Mouse (Mus musculus): ENCODE data around the gene Hif3a.
"Not testable (repeated sequence)": the region's sequence is repeated elsewhere in the genome, so short reads cannot be mapped to it uniquely, and the experiment has no call there.

The Hif3a gene

DNA sequence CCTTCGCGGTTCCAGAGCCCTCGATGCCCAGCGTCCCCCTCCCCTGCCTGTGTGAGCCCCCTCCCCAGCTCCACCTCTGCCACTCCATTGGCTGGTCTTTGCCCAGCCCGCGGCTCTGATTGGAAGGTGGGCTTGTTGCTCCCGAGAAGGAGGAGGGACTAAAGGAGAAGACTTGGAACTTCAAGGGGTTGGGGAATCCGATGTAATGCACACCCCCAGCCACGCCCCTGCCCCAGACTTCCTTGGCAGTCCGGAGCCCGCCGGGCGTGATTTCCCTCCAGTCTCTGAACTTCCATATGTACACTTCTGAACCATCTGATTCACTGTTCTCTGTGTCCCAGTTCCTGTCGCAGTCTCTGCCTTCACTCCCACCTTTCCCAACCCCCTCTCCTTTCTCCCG is at the start of gene Hif3a:
Gene Hif3a (minus strand): TSS at position 39 of the 400 bp plus-strand sequence.
- DNase-seq, result peak; percentile 85 to 92

DNA sequence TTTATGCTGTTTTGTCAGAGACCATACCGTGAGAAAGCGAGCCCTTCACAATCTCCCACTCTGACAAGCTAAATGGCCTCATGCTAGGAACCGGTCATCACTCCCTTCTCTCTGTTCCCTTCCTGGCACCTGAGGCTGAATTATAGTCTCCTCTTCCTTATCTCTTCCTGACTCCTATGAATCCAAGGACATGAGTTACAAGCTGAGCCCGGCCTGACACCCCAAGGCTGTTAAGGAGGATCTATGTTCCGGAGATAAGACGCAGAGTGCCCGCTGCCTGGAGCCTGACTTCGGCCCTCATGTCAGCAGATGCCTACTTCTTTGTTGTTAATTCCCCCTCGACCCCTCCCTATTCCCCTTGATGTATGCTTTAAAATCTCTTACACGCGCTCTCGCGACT is 39.4 kb upstream of the Hif3a start:
- DNase-seq, result not testable (repeated sequence)

GRCm38 (mm10) chr7:17091280-17091679 is 29.1 kb upstream of the Hif3a start:
- DNase-seq, result no peak

DNA sequence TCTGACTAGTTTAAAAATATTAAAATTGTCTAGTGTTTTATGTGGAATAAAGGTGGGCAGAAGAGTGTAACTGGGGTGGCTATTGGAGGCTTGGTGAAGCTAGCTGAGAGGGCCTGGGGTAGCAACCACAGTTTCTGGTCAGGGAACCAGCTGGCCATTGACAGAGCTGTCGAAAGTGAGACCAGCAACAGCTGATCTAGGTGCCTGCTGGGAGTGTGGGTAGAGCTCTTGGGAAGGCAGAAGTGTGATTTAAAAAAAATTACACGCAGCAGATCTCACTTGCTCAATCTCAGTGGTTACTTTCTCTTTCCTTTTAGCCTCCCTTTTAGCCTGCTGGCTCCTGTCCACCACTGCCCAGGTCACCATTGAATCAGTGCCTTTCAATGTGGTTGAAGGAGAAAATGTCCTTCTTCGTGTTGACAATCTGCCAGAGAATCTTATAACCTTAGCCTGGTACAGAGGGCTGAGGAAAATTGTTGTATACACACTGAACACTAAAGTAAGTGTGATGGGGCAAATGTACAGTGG is 27.9 kb upstream of the Hif3a start:
- DNase-seq, result no peak

GRCm38 (mm10) chr7:17087731-17088130 is 25.5 kb upstream of the Hif3a start:
- DNase-seq, result no peak

DNA sequence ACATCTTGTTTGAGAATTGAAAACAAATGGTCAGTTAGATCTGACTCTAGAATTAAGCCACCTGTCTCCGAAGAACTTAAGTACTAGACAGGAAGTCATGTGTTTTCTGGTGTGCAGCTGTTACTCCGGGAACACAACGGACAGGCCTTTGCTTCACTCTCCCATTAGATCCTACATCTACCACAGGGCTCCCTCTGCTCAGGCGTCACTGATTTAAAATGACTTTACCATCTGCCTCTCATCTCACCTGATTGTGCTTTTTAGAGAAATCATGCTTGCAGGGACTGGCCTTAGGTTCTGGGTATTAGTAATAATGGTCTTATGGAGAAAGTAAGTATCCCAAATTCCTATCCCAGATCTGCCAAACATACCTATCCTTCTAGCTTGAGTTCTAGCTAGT is 20.5 kb upstream of the Hif3a start:
- no peak for DNase-seq

GRCm38 (mm10) chr7:17078076-17078654 is 15.9 kb upstream of the Hif3a start:
- DNase-seq, result no peak

- DNase-seq, result no peak
Observed at GRCm38 (mm10) chr7:17076542-17076941, 14.3 kb upstream of the Hif3a start.

DNA sequence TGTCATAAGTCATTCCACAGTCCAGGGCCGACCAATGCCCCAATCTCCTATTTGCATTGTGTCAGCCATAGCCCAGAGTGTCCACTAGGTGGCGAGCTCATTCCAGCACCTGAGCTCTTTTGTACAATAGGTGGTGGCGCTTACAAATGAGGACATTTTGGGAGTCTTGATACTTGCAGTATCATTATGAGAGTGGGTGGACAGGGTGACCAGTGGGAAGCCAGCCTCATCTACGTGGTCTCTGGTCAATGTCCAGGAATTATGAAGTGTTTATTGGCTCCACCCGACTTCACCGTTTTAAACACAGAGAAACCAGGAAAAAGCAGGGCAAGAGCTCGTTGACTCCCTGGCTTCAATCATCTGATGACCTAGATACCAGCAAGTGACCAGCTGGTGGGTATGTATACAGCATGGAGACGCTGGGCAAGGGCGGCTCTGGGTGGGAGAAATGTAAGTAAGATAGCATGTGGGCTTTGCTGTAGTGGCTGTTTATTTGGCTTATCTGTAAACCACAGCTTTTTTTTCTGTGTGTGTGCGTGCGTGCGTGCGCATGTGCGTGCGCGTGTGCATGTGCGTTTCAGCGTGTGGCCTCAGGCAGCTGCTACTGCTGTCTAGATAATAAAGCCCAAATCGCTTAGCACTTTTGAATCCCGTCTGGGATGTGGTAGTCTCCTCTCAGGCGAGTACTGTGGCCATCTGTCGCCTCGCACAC is 11.8 kb upstream of the Hif3a start, which contains the start of gene Psg16:
Gene Psg16 (plus strand): TSS at position 137 of the 712 bp plus-strand sequence.
- DNase-seq, result peak; percentile 40 to 53

DNA sequence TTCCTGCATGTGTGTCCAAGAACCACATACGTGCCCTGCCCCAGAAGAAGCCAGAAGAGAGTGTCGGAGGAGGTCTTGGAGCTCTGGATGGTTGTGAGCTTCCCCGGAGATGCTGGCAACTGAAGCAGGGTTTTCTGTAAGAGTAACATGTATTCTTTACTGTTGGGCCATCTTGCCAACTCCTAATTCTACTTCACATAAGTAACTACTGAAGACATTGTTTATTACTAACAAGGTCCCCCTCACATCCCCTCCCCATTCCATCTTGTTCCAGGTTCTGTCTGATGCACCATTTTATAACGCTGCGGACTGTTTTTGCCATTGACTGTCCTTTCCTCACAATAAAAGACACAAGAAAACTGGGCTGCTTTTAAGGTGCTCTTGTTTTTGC is 11.3 kb upstream of the Hif3a start:
- DNase-seq, result no peak

GRCm38 (mm10) chr7:17067651-17068050 is 5.4 kb upstream of the Hif3a start:
- not testable (repeated sequence) for DNase-seq

GRCm38 (mm10) chr7:17067000-17067399 is 4.8 kb upstream of the Hif3a start:
- no peak for DNase-seq

- peak; percentile 77 to 85 for DNase-seq
Observed at GRCm38 (mm10) chr7:17066412-17066811, 4.2 kb upstream of the Hif3a start.

GRCm38 (mm10) chr7:17065620-17066019 is 3.4 kb upstream of the Hif3a start:
- DNase-seq, result no peak

GRCm38 (mm10) chr7:17062845-17063244 is 618 bp upstream of the Hif3a start:
- peak; percentile 49 to 74 for DNase-seq

DNA sequence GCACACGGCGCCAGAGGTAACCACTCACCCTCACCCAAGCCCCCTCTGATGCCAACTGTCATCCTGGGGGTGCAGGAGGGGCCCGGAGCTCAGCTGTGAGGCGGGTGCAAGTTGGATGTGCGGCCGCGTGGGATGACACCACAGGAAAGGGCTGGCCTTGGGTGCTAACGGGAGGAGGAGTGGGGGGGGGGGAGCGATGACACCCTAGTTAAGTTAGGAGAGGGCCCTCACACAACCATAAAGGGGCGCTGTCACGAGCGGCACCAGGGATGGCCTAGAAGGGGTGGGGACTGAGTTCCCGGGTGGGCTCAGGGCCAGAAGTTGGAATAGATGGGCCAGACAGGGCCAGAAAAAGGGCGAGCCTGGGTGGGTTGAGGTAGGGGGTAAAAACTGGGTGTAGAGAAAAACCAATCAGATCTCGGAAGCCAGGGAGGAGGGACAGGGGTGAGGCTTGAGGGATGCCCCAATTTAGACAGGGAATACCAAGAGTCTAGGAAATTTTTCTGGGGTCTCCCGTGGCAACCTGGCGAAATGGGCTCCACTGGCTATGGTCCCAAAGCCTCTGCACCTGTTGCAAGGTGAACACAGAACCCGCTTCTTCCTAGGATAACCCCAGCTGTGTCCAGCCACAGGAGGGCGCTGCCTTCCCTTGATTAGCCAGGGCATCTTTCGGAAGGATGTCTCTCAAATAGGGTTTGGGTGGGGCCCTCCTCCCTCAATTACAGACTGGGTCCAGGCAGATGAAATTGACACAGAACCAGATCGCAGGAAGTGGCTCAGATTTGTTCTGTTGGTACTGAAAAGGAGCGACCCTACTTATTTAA is 1.2 kb downstream of the Hif3a start:
- peak; percentile 73 to 85 for DNase-seq

- peak; percentile 97 to 98 for DNase-seq
Observed at GRCm38 (mm10) chr7:17060031-17060781, 2.0 kb downstream of the Hif3a start.

DNA sequence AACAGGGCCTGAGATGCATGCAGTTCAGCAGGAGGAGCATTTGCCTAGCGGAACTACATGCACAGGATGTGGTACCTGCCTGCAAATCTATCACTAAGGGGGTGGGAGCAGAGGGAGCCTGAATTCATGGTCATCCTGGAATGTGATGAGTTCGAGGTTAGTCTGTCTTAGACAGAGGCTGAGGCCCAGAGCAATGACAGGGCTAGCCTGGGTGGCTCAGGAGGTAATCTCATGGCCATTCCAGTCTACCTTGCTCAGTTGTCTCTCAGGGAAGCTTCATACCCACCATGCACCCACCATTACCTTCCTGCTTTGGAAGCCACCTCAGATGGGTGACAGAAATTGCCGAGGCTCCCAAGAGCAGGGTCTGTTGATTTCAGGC is 2.8 kb downstream of the Hif3a start:
- no peak for DNase-seq

GRCm38 (mm10) chr7:17058816-17059462 is 3.3 kb downstream of the Hif3a start:
- DNase-seq, result peak; percentile 73 to 85

- peak; percentile 94 to 98 for DNase-seq
Observed at GRCm38 (mm10) chr7:17058071-17058689, 4.0 kb downstream of the Hif3a start.

Data from lung, adult 18-20 months (tissue).